Mouse (Mus musculus) T-helper 1 cell (primary cell): ENCODE data around the gene Rasgrf1.
"Not testable (repeated sequence)": the region's sequence is repeated elsewhere in the genome, so short reads cannot be mapped to it uniquely, and the experiment has no call there.

ENCODE experiments used
- in situ Hi-C: fragments of 300-600 bp; cut with MboI, MseI; formaldehyde crosslinking; loops from one replicate; pipeline ENCODE4 v1.15.1; 2025; ENCODE audit warnings: high pct_unique_total_duplicates

Gene Rasgrf1

GRCm38 (mm10) chr9:90035168-90035567, 125.5 kb downstream of the Rasgrf1 start:
- in situ Hi-C loops = no loop called here

GRCm38 (mm10) chr9:90035794-90036193, 126.1 kb downstream of the Rasgrf1 start:
- in situ Hi-C loops = no loop called here

- in situ Hi-C loops = no loop called here
Observed at GRCm38 (mm10) chr9:90036313-90036712, 126.6 kb downstream of the Rasgrf1 start.

- in situ Hi-C loops = no loop called here
Observed at GRCm38 (mm10) chr9:90038535-90038934, 128.8 kb downstream of the Rasgrf1 start.

GRCm38 (mm10) chr9:90040916-90041315, 131.2 kb downstream of the Rasgrf1 start:
- in situ Hi-C loops = no loop called here

- in situ Hi-C loops = no loop called here
Observed at GRCm38 (mm10) chr9:90041556-90041955, 131.8 kb downstream of the Rasgrf1 start.

GRCm38 (mm10) chr9:90042906-90043305, 133.2 kb downstream of the Rasgrf1 start:
- in situ Hi-C loops = not testable (repeated sequence)

- in situ Hi-C loops = no loop called here
Observed at GRCm38 (mm10) chr9:90045191-90045590, 135.5 kb downstream of the Rasgrf1 start.

GRCm38 (mm10) chr9:90047937-90048627, 138.4 kb downstream of the Rasgrf1 start:
- in situ Hi-C loops = no loop called here

- in situ Hi-C loops = no loop called here
Observed at GRCm38 (mm10) chr9:90053852-90054251, 144.1 kb downstream of the Rasgrf1 start, which contains the start of gene Ctsh. TSS of gene Ctsh (plus strand) at chr9:90054152.

- in situ Hi-C loops = no loop called here
Observed at GRCm38 (mm10) chr9:90054371-90055145, 144.8 kb downstream of the Rasgrf1 start.

- in situ Hi-C loops = no loop called here
Observed at GRCm38 (mm10) chr9:90055409-90055808, 145.7 kb downstream of the Rasgrf1 start.

- in situ Hi-C loops = no loop called here
Observed at GRCm38 (mm10) chr9:90055911-90056310, 146.2 kb downstream of the Rasgrf1 start.

- in situ Hi-C loops = no loop called here
Observed at GRCm38 (mm10) chr9:90056716-90057115, 147.0 kb downstream of the Rasgrf1 start.

- in situ Hi-C loops = no loop called here
Observed at GRCm38 (mm10) chr9:90059828-90060573, 150.3 kb downstream of the Rasgrf1 start.

GRCm38 (mm10) chr9:90060574-90060875, 150.8 kb downstream of the Rasgrf1 start:
- in situ Hi-C loops = no loop called here

GRCm38 (mm10) chr9:90060932-90061331, 151.2 kb downstream of the Rasgrf1 start:
- in situ Hi-C loops = not testable (repeated sequence)

GRCm38 (mm10) chr9:90067341-90067740, 157.6 kb downstream of the Rasgrf1 start:
- in situ Hi-C loops = no loop called here

GRCm38 (mm10) chr9:90068786-90069185, 159.1 kb downstream of the Rasgrf1 start:
- in situ Hi-C loops = no loop called here

- in situ Hi-C loops = no loop called here
Observed at GRCm38 (mm10) chr9:90069485-90069884, 159.8 kb downstream of the Rasgrf1 start.

GRCm38 (mm10) chr9:90070174-90070573, 160.5 kb downstream of the Rasgrf1 start:
- in situ Hi-C loops = loop anchor here (5.0 kb wide), 1 partner anchor 103 kb away; no protein-coding TSS in a partner anchor

- in situ Hi-C loops = loop anchor here (5.0 kb wide), 1 partner anchor 248 kb away; no protein-coding TSS in a partner anchor
Observed at GRCm38 (mm10) chr9:90075336-90075735, 165.6 kb downstream of the Rasgrf1 start.
